Mouse (Mus musculus) liver, postnatal 0 days (tissue): ENCODE results near the gene Gm136.
A peak's percentile ranks its signal among the peaks of the same experiment; 100 is the strongest.

Experiments used
- CTCF ChIP-seq: sonication (generic); IDR thresholded peaks from 2 replicates; pipeline ENCODE4 v1.5.1; 2016; ENCODE audit warnings: antibody characterized with exemption, low read depth
- EP300 ChIP-seq: IDR thresholded peaks from 2 replicates; pipeline ENCODE4 v1.6.1; 2016; ENCODE audit warnings: antibody characterized with exemption, low read depth, mild to moderate bottlenecking

- TF ChIP-seq CTCF (peak; percentile 27), EP300 (no peak)
Observed at GRCm38 (mm10) chr4:34720127-34720895, 35.8 kb downstream of the Gm136 start.
